Mouse (Mus musculus) cerebellum, adult 2 months (tissue): ENCODE data around the gene Pdcd5. TPM values are rescaled to one million over a fixed set of nuclear protein-coding genes. Genes with fewer than 3 reads are reported as not detected.

Experiments used
- DNase-seq, 2 experiments: peaks; one replicate each; pipeline ENCODE4 v3.0.0; 2021
- H3K27ac ChIP-seq: fragments of 200-500 bp; 2 replicates; pipeline ENCODE4 v1.5.1; 2012; ENCODE audit warnings: low read length, control low read depth, inconsistent platforms; ENCODE audit not compliant: insufficient read depth
- H3K27me3 ChIP-seq: fragments of 200-500 bp; 2 replicates; pipeline ENCODE4 v1.6.1; 2012; ENCODE audit warnings: inconsistent platforms, mild to moderate bottlenecking, low read length, moderate library complexity; ENCODE audit not compliant: control insufficient read depth, insufficient read depth
- H3K4me1 ChIP-seq: fragments of 200-500 bp; 2 replicates; pipeline ENCODE4 v1.6.1; 2011; ENCODE audit warnings: low read length; ENCODE audit not compliant: control insufficient read depth, insufficient read depth
- H3K4me3 ChIP-seq: fragments of 200-500 bp; replicated peaks from 2 replicates; pipeline ENCODE3; 2011; ENCODE audit warnings: mild to moderate bottlenecking, low read depth, low read length, control low read depth; ENCODE audit not compliant: insufficient read depth
- CTCF ChIP-seq: fragments of 200-500 bp; IDR thresholded peaks from 2 replicates; pipeline ENCODE4 v1.5.1; 2011; ENCODE audit warnings: low read depth, mild to moderate bottlenecking, control low read depth, low read length, moderate library complexity, borderline replicate concordance; ENCODE audit not compliant: insufficient read depth
- POLR2A ChIP-seq: fragments of 200-500 bp; IDR thresholded peaks from 2 replicates; pipeline ENCODE4 v1.6.1; 2011; ENCODE audit warnings: low read length, control low read depth, borderline replicate concordance; ENCODE audit not compliant: insufficient read depth
- WGBS: fragments of 180-500 bp; shearing (Covaris S2); methylation state at CpG from one replicate; pipeline ENCODE4 v1.1.7; 2018; 5-methylcytosine and 5-hydroxymethylcytosine counted together
- polyA plus RNA-seq: library from polyadenylated mRNA; depleted of rRNA; stranded (reverse); fragments of >200 nt; gene quantifications from 2 replicates; pipeline ENCODE4 v1.2.3, GENCODE M21; 2012; rRNA removed

Pdcd5 gene
- polyA plus RNA-seq = 93.8 and 99.5 TPM in 2 replicates

DNA sequence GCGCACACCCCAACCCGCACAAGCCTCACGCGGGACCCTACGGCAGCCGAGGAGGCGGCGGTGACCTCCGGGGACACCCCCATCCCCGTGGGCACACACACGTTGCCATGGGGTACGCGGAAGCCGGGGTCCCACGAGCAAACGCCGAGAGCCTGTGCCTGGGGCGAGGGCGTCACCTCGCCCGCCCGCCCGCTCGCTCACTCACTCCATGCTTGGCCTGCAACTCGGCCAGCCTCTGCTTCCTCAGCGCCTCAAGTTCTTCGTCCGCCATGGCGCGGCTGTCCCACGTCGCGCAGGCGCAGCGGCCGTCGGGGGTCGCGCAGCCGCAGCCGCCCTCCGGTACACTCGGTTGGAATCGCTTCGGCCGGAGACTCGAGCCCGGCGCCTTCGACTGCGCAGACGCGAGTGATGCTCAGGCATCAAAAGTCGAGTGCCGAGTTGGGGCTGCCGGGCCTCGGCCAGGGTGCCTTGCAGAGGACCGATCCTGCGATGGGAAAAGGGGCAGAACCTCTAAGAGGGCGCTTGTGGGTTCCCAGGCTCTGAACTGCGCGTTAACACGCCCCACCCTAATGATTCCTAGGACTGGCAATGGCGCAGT, at the start of gene Pdcd5:
TSS of gene Pdcd5 (minus strand) at position 421 of the 598 bp plus-strand sequence.
- Histone ChIP-seq H3K27me3 (no peaks in the 10 kb centered on the region), H3K4me3 (peak within 1 kb of the TSS; percentile 78), H3K27ac (no peak within 1 kb of the TSS), H3K4me1 (no peaks in the 10 kb centered on the region; the same call in 1 of the 2 replicates)
- DNase-seq = peak; percentile 96 to 99
- peak; percentile 70 for TF ChIP-seq POLR2A
- no peak for TF ChIP-seq CTCF
- under 1% methylated on average over 64 of the region's 64 CpGs for WGBS

DNA sequence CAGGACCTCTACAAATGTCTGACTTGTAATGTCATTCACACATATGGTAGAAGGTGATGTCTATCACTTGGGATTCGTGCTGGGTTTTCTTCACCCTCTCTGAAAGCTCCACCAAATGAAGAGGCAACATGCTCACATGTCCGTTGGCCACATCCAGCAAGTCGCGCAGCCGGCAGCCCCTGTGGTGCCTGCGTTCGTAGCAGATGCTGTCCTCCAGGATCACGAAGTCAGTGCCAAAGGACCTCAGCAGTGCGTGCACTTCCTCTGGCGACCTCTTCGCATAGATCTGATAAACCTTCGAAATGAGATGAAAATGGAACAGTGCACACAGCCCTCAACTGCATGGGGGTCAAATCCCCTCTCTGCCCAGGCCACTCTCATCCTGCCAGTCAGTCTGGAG, 45.3 kb upstream of the Pdcd5 start:
- Histone ChIP-seq H3K27me3 (no peaks in the 10 kb centered on the region), H3K27ac (no peak overlapping the region)

GRCm38 (mm10) chr7:35692117-35692516, 44.8 kb upstream of the Pdcd5 start:
- Histone ChIP-seq H3K4me1 (peaks cover 5% of the 10 kb centered on the region; the same call in 1 of the 2 replicates), H3K27me3 (no peaks in the 10 kb centered on the region), H3K4me3 (no peak overlapping the region), H3K27ac (no peak overlapping the region)
- 36% methylated on average over 14 of the region's 14 CpGs for WGBS
- no peak for TF ChIP-seq POLR2A
- no peak for TF ChIP-seq CTCF
- DNase-seq = no peak

More for the DNA sequence above, 45.3 kb upstream of the Pdcd5 start:
- 15% methylated on average over 12 of the region's 12 CpGs for WGBS
- no peak for DNase-seq
- Histone ChIP-seq H3K4me3 (no peak overlapping the region), H3K4me1 (peaks cover 5% of the 10 kb centered on the region; the same call in 1 of the 2 replicates)
- TF ChIP-seq CTCF (no peak), POLR2A (no peak)

DNA sequence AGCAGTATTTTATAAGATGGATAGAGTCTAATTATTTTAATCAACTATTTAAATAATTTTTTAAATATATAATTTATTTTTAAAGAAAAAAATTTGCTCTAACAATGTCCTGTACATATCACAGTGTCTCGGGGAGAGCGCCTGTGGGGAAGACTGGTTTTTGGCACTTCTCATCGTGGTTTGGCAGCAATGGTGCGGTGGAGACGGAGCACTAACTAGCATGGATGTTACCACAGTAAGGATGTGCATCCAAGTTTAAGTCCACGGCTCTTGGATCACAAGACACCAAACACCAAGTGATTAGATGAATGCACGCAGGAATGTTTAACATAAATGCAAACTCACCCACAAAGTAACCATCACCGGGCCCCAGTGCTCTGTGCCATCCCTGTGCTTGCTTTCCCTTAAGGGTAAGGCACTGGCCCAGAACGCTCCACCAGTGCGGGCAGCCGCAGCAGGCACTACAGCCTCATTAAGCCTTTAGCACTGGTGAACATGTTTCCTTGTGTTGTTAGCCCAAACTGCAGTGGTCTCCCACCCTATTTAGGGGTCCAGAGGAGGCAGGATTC, 41.5 kb upstream of the Pdcd5 start:
- H3K4me3 ChIP-seq = no peak overlapping the region
- no peak for DNase-seq
- 36% methylated on average over 11 of the region's 11 CpGs for WGBS
- H3K27ac ChIP-seq = no peak overlapping the region
- no peak for TF ChIP-seq CTCF
- TF ChIP-seq POLR2A = no peak
- peaks cover 5% of the 10 kb centered on the region; the same call in 1 of the 2 replicates for H3K4me1 ChIP-seq
- no peaks in the 10 kb centered on the region for H3K27me3 ChIP-seq

- no peak for DNase-seq
- Histone ChIP-seq H3K27me3 (no peaks in the 10 kb centered on the region), H3K4me3 (no peak overlapping the region), H3K27ac (no peak overlapping the region), H3K4me1 (peaks cover 5% of the 10 kb centered on the region; the same call in 1 of the 2 replicates)
- 56% methylated on average over 9 of the region's 9 CpGs for WGBS
- TF ChIP-seq POLR2A = no peak
- no peak for TF ChIP-seq CTCF
Observed at GRCm38 (mm10) chr7:35688276-35688675, 41.0 kb upstream of the Pdcd5 start.

DNA sequence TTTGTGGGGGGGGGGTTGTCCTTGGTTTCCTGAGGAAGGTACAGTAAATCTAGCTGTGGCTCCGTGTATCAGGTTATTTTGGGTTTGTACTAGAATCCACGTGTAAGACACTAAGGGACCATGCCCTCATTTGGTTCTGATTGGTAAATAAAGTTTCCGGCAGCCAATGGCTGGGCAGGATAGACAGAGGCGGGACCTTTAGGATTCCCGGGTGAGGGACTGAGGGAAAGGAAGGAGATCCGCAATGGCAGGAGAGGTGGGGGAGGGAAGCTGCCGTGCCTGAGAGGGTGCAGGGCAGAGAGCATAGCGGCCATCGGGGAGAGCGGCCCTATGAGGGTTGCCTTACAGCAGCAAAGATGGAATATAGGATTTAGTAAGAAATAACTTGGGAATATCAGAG, 39.9 kb upstream of the Pdcd5 start:
- no peak for TF ChIP-seq CTCF
- no peak for TF ChIP-seq POLR2A
- Histone ChIP-seq H3K4me1 (no peaks in the 10 kb centered on the region), H3K4me3 (no peak overlapping the region), H3K27ac (no peak overlapping the region), H3K27me3 (no peaks in the 10 kb centered on the region)
- DNase-seq = peak in 1 of 2 experiments; percentile 12
- WGBS = 50% methylated on average over 10 of the region's 10 CpGs

DNA sequence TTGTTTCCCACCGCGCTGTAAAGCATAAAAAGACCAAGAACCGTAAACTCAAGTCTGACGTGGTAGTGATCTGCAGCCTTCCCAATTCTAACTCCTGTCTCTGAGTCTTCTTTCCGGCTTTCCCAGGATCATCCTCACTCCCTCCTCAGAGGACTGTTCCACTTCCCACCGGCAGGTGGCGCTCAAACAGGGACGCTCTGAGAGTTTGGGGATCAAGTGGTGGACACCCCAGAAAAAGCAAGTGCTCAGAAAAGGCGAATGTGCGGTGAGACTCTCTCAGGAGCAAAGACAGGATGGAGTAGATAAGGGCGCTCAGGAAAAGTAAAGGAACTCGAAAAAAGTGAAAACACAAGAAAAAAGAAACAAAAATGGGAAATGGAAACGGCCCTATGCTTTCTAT, 39.4 kb upstream of the Pdcd5 start:
- peak; percentile 50 to 64 for DNase-seq
- Histone ChIP-seq H3K27ac (no peak overlapping the region), H3K4me1 (no peaks in the 10 kb centered on the region), H3K4me3 (no peak overlapping the region), H3K27me3 (no peaks in the 10 kb centered on the region)
- WGBS = 23% methylated on average over 13 of the region's 13 CpGs
- TF ChIP-seq CTCF (peak; percentile 84), POLR2A (no peak)

DNA sequence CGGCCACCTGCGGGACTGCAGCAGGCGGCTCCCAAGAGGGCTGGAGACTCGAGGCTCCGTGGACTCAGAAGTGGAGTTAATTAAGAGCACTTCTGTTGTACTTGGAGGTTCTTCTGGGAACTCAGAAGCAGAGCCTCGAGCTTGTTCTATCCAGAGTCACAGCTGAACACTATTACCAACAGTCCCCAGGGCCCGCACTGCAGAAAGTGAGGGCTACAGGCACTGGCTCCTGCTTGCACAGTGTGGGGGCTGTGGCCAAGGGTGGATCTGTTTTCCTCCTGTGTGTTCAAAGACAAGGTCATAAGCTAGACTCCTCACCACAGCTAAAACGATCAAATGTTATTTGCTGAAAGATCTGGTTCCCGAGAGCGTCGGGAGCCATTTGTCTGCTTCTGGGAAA, 38.9 kb upstream of the Pdcd5 start:
- no peak for DNase-seq
- H3K4me1 ChIP-seq = no peaks in the 10 kb centered on the region
- H3K27ac ChIP-seq = no peak overlapping the region
- 35% methylated on average over 11 of the region's 11 CpGs for WGBS
- H3K27me3 ChIP-seq = no peaks in the 10 kb centered on the region
- H3K4me3 ChIP-seq = no peak overlapping the region
- TF ChIP-seq CTCF (no peak), POLR2A (no peak)
